Mouse (Mus musculus): ENCODE data around the gene R3hdm1. TPM values are rescaled to one million over a fixed set of nuclear protein-coding genes. Genes with fewer than 3 reads are reported as not detected.
"Not testable (repeated sequence)": the region's sequence is repeated elsewhere in the genome, so short reads cannot be mapped to it uniquely, and the experiment has no call there.

Gene R3hdm1
- polyA plus RNA-seq, 1 experiment from 2014 or later: 65.7 TPM

- Histone ChIP-seq H3K9ac (no peak overlapping the region), H3K4me2 (no peak overlapping the region), H3K36me3 (0 out of 2 replicates have a peak, but pooled peaks cover 3% of the 10 kb centered on the region), H3K27me3 (no peaks in the 10 kb centered on the region), H3K4me1 (no peaks in the 10 kb centered on the region), H3K4me3 (replicated peaks) (no peak overlapping the region), H3K27ac (no peak overlapping the region), H3K9me3 (replicated peaks) (no peaks in the 10 kb centered on the region)
- no peak for ATAC-seq (replicated peaks; ENCODE audit: low FRiP score)
- WGBS: 91% methylated on average over 2 of the region's 2 CpGs
These were observed 25.3 kb upstream of the R3hdm1 start for GRCm38 (mm10) chr1:128077788-128078187.

- no peaks in the 10 kb centered on the region for H3K27me3 ChIP-seq
- H3K36me3 ChIP-seq: 0 out of 2 replicates have a peak, but pooled peaks cover 3% of the 10 kb centered on the region
- WGBS: 90% methylated on average over 1 of the region's 1 CpGs
- no peaks in the 10 kb centered on the region for H3K4me1 ChIP-seq
- no peak overlapping the region for H3K9ac ChIP-seq
- no peak overlapping the region for H3K4me3 ChIP-seq (replicated peaks)
- no peak overlapping the region for H3K4me2 ChIP-seq
- H3K27ac ChIP-seq: no peak overlapping the region
- no peaks in the 10 kb centered on the region for H3K9me3 ChIP-seq (replicated peaks)
- ATAC-seq (replicated peaks; ENCODE audit: low FRiP score): no peak
These were observed 24.5 kb upstream of the R3hdm1 start for GRCm38 (mm10) chr1:128078646-128079045.

- no peak for ATAC-seq (replicated peaks; ENCODE audit: low FRiP score)
- Histone ChIP-seq H3K9ac (no peak overlapping the region), H3K27me3 (no peaks in the 10 kb centered on the region), H3K4me2 (no peak overlapping the region), H3K36me3 (0 out of 2 replicates have a peak, but pooled peaks cover 3% of the 10 kb centered on the region), H3K27ac (no peak overlapping the region), H3K9me3 (replicated peaks) (no peaks in the 10 kb centered on the region), H3K4me1 (no peaks in the 10 kb centered on the region), H3K4me3 (replicated peaks) (no peak overlapping the region)
- 83% methylated on average over 5 of the region's 5 CpGs for WGBS
These were observed 22.0 kb upstream of the R3hdm1 start for GRCm38 (mm10) chr1:128080936-128081696.

GRCm38 (mm10) chr1:128081873-128082272 is 21.2 kb upstream of the R3hdm1 start:
- H3K4me2 ChIP-seq: no peak overlapping the region
- H3K36me3 ChIP-seq: 0 out of 2 replicates have a peak, but pooled peaks cover 3% of the 10 kb centered on the region
- H3K27me3 ChIP-seq: no peaks in the 10 kb centered on the region
- 86% methylated on average over 7 of the region's 7 CpGs for WGBS
- H3K9me3 ChIP-seq (replicated peaks): no peaks in the 10 kb centered on the region
- H3K27ac ChIP-seq: no peak overlapping the region
- H3K9ac ChIP-seq: no peak overlapping the region
- no peaks in the 10 kb centered on the region for H3K4me1 ChIP-seq
- H3K4me3 ChIP-seq (replicated peaks): no peak overlapping the region
- no peak for ATAC-seq (replicated peaks; ENCODE audit: low FRiP score)

DNA sequence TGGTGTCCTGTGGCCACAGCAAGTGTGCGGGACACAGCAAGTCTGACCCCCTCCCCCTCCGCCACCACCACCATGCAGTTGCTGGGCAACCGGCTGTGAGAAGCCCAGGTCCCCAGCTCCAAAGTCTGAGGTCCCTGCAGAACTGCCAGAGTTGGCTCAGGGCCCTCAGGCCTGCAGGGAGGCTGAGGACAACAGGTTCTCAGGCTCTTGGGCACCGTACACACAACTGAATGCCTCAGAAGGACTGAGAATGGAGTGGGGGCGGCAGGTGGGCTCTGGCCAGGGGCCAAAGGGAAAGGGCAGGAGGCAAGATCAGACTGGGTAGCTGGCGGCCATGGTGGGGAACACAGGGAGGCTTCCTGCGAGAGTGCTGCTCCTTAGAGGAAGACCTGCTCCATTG is 20.3 kb upstream of the R3hdm1 start:
- ATAC-seq (replicated peaks; ENCODE audit: low FRiP score): 0 out of 2 replicates have a peak, but pooled peaks have one; percentile 29
- H3K27ac ChIP-seq: no peak overlapping the region
- no peak overlapping the region for H3K9ac ChIP-seq
- no peak overlapping the region for H3K4me3 ChIP-seq (replicated peaks)
- H3K4me2 ChIP-seq: no peak overlapping the region
- H3K9me3 ChIP-seq (replicated peaks): no peaks in the 10 kb centered on the region
- 89% methylated on average over 7 of the region's 7 CpGs for WGBS
- H3K4me1 ChIP-seq: no peaks in the 10 kb centered on the region
- H3K27me3 ChIP-seq: no peaks in the 10 kb centered on the region
- 0 out of 2 replicates have a peak, but pooled peaks cover 3% of the 10 kb centered on the region for H3K36me3 ChIP-seq

GRCm38 (mm10) chr1:128094686-128095085 is 8.4 kb upstream of the R3hdm1 start:
- WGBS: 90% methylated on average over 2 of the region's 2 CpGs
- Histone ChIP-seq H3K9me3 (replicated peaks) (no peaks in the 10 kb centered on the region), H3K4me3 (replicated peaks) (no peak overlapping the region), H3K9ac (no peak overlapping the region), H3K27me3 (no peaks in the 10 kb centered on the region), H3K27ac (no peak overlapping the region), H3K4me1 (no peaks in the 10 kb centered on the region), H3K36me3 (peaks cover 19% of the 10 kb centered on the region), H3K4me2 (no peak overlapping the region)
- ATAC-seq (replicated peaks; ENCODE audit: low FRiP score): no peak

DNA sequence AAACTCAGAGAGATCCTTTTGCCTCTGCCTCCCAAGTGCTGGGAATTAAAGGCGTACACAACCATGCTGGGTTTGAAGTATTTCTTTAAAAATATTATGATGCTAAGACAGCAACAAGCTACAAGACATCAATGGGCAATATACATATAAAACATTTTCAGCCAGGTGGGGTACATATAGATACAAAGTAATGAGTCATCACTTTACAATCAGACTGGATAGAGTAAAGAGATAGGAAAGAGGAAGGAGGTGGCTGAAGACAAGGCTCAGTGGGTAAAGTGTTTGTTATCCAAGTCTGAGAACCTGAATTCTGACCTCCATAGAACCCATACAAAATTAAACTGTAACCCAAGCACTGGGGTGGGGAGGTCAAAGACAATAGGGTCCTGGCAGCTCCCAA is 4.8 kb upstream of the R3hdm1 start:
- ATAC-seq (replicated peaks; ENCODE audit: low FRiP score): no peak
- Histone ChIP-seq H3K27ac (no peak overlapping the region), H3K27me3 (no peaks in the 10 kb centered on the region), H3K4me3 (replicated peaks) (no peak overlapping the region), H3K36me3 (no peaks in the 10 kb centered on the region), H3K9me3 (replicated peaks) (no peaks in the 10 kb centered on the region), H3K4me2 (no peak overlapping the region), H3K4me1 (0 out of 2 replicates have a peak, but pooled peaks cover 2% of the 10 kb centered on the region), H3K9ac (no peak overlapping the region)
- WGBS: 93% methylated on average over 1 of the region's 1 CpGs

GRCm38 (mm10) chr1:128102251-128102640 is 855 bp upstream of the R3hdm1 start:
- peaks cover 12% of the 10 kb centered on the region for H3K4me1 ChIP-seq
- no peaks in the 10 kb centered on the region for H3K36me3 ChIP-seq
- WGBS: under 1% methylated on average over 15 of the region's 15 CpGs
- H3K4me2 ChIP-seq: peak overlapping the region; percentile 62
- peak; percentile 42 for ATAC-seq (replicated peaks; ENCODE audit: low FRiP score)
- H3K9me3 ChIP-seq (replicated peaks): no peaks in the 10 kb centered on the region
- H3K9ac ChIP-seq: peak overlapping the region; percentile 41
- peak overlapping the region; percentile 90 for H3K27ac ChIP-seq
- H3K4me3 ChIP-seq (replicated peaks): peak overlapping the region; percentile 98
- no peaks in the 10 kb centered on the region for H3K27me3 ChIP-seq

GRCm38 (mm10) chr1:128103520-128104088 is 503 bp downstream of the R3hdm1 start:
- Histone ChIP-seq H3K9ac (peak overlapping the region; percentile 88), H3K4me3 (replicated peaks) (peak overlapping the region; percentile 98), H3K4me2 (peak overlapping the region; percentile 76), H3K36me3 (no peaks in the 10 kb centered on the region), H3K27ac (peak overlapping the region; percentile 95), H3K9me3 (replicated peaks) (no peaks in the 10 kb centered on the region), H3K4me1 (peaks cover 12% of the 10 kb centered on the region), H3K27me3 (no peaks in the 10 kb centered on the region)
- ATAC-seq (replicated peaks; ENCODE audit: low FRiP score): peak; percentile 70
- 1% methylated on average over 33 of the region's 47 CpGs for WGBS

DNA sequence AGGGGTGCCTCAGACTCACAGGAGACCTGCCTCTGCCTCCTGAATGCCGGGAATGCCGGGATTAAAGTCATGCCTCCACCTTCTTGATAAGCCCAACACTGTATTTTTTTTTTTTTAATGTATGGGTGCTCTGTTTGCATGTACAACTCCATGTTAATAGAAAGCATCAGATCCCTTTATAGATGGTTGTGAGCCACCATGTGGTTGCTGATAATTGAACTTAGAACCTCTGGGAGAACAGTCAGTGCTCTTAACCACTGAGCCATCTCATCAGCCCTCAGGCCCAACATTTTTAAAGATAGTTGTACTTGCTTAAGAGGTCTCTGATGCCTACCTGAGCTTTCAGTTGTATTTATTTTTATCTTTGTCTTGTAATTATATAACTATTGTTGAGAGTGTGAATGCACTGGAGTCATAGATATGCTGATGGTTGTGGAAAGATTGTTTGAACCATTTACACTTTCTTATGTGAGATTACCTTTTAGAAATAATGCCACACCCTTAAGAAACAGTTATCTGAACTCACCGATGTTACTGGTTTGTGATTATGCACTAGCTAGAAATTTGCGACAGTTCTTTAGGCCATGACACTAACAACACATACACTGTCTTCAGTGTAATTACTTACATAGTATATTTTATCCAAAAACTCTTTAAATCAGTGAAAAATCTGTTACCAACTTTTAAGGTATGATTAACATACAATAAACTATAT is 18.0 kb downstream of the R3hdm1 start:
- H3K27me3 ChIP-seq: no peaks in the 10 kb centered on the region
- no peak overlapping the region for H3K4me3 ChIP-seq (replicated peaks)
- WGBS: 96% methylated on average over 4 of the region's 4 CpGs
- no peak overlapping the region for H3K4me2 ChIP-seq
- H3K9ac ChIP-seq: no peak overlapping the region
- H3K27ac ChIP-seq: no peak overlapping the region
- no peaks in the 10 kb centered on the region for H3K4me1 ChIP-seq
- ATAC-seq (replicated peaks; ENCODE audit: low FRiP score): no peak
- H3K36me3 ChIP-seq: no peaks in the 10 kb centered on the region
- no peaks in the 10 kb centered on the region for H3K9me3 ChIP-seq (replicated peaks)

- H3K4me3 ChIP-seq (replicated peaks); H3K4me1 ChIP-seq; H3K27ac ChIP-seq; ATAC-seq (replicated peaks; ENCODE audit: low FRiP score); H3K27me3 ChIP-seq; H3K36me3 ChIP-seq; H3K4me2 ChIP-seq; H3K9me3 ChIP-seq (replicated peaks); H3K9ac ChIP-seq: not testable (repeated sequence)
These were observed 33.1 kb downstream of the R3hdm1 start for GRCm38 (mm10) chr1:128136222-128136621.

DNA sequence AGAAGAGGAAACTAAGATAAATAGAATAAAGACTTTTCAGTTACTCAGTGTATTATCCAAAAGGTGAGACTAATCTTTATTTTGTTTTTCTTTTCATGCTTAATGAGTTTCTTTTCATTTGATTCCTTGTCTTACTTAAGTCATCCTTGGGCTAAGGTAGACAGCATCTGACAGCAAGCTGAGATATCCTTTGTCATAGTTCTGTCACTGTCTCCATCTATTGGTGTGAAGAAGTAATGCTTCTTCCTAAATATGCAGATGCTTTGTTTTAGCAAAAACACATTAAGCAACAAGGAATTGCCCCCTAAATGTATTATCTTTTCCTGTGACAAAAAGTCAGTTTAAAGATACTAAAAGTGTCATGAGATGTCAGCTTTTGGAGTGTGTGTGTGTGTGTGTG is 37.9 kb downstream of the R3hdm1 start:
- no peaks in the 10 kb centered on the region for H3K27me3 ChIP-seq
- no peaks in the 10 kb centered on the region for H3K36me3 ChIP-seq
- H3K9me3 ChIP-seq (replicated peaks): no peaks in the 10 kb centered on the region
- H3K4me2 ChIP-seq: no peak overlapping the region
- no peak for ATAC-seq (replicated peaks; ENCODE audit: low FRiP score)
- no peak overlapping the region for H3K9ac ChIP-seq
- H3K27ac ChIP-seq: no peak overlapping the region
- H3K4me3 ChIP-seq (replicated peaks): no peak overlapping the region
- H3K4me1 ChIP-seq: no peaks in the 10 kb centered on the region

Data from kidney, embryonic 15.5 days (tissue).